Mouse (Mus musculus): ENCODE measurements around the gene Vasp.

GRCm38 (mm10) chr7:19301461-19302263 is 30.0 kb upstream of the Vasp start:
- TF ChIP-seq EP300 (optimal IDR thresholded peaks at IDR 0.05) (no peak), CTCF (IDR thresholded peaks at IDR 0.05; ENCODE audit: low read depth) (no peak)
